Mouse (Mus musculus) cerebellum, adult 2 months (tissue): ENCODE measurements around the gene Hcrtr2. TPM values are rescaled to one million over a fixed set of nuclear protein-coding genes. Genes with fewer than 3 reads are reported as not detected.

ENCODE experiments used
- DNase-seq, 2 experiments: peaks; one replicate each; pipeline ENCODE4 v3.0.0; 2021
- H3K27ac ChIP-seq: fragments of 200-500 bp; 2 replicates; pipeline ENCODE4 v1.5.1; 2012; ENCODE audit warnings: low read length, control low read depth, inconsistent platforms; ENCODE audit not compliant: insufficient read depth
- H3K27me3 ChIP-seq: fragments of 200-500 bp; 2 replicates; pipeline ENCODE4 v1.6.1; 2012; ENCODE audit warnings: inconsistent platforms, mild to moderate bottlenecking, low read length, moderate library complexity; ENCODE audit not compliant: control insufficient read depth, insufficient read depth
- H3K4me1 ChIP-seq: fragments of 200-500 bp; 2 replicates; pipeline ENCODE4 v1.6.1; 2011; ENCODE audit warnings: low read length; ENCODE audit not compliant: control insufficient read depth, insufficient read depth
- H3K4me3 ChIP-seq: fragments of 200-500 bp; replicated peaks from 2 replicates; pipeline ENCODE3; 2011; ENCODE audit warnings: mild to moderate bottlenecking, low read depth, low read length, control low read depth; ENCODE audit not compliant: insufficient read depth
- CTCF ChIP-seq: fragments of 200-500 bp; IDR thresholded peaks from 2 replicates; pipeline ENCODE4 v1.5.1; 2011; ENCODE audit warnings: low read depth, mild to moderate bottlenecking, control low read depth, low read length, moderate library complexity, borderline replicate concordance; ENCODE audit not compliant: insufficient read depth
- POLR2A ChIP-seq: fragments of 200-500 bp; IDR thresholded peaks from 2 replicates; pipeline ENCODE4 v1.6.1; 2011; ENCODE audit warnings: low read length, control low read depth, borderline replicate concordance; ENCODE audit not compliant: insufficient read depth
- WGBS: fragments of 180-500 bp; shearing (Covaris S2); methylation state at CpG from one replicate; pipeline ENCODE4 v1.1.7; 2018; 5-methylcytosine and 5-hydroxymethylcytosine counted together
- polyA plus RNA-seq: library from polyadenylated mRNA; depleted of rRNA; stranded (reverse); fragments of >200 nt; gene quantifications from 2 replicates; pipeline ENCODE4 v1.2.3, GENCODE M21; 2012

The Hcrtr2 gene
- polyA plus RNA-seq, 1 experiment, result 2.5 TPM

GRCm38 (mm10) chr9:76257731-76258130 lies 65.9 kb downstream of the Hcrtr2 start:
- 85% methylated on average over 5 of the region's 5 CpGs for WGBS
- Histone ChIP-seq H3K27me3 (no peaks in the 10 kb centered on the region), H3K27ac (no peak overlapping the region), H3K4me3 (no peak overlapping the region), H3K4me1 (no peaks in the 10 kb centered on the region)
- DNase-seq, result no peak
- no peak for TF ChIP-seq CTCF
- no peak for TF ChIP-seq POLR2A

- Histone ChIP-seq H3K27ac (no peak overlapping the region), H3K4me3 (no peak overlapping the region), H3K4me1 (no peaks in the 10 kb centered on the region), H3K27me3 (no peaks in the 10 kb centered on the region)
- TF ChIP-seq CTCF, result no peak
- TF ChIP-seq POLR2A, result no peak
- DNase-seq, result no peak
- WGBS, result 77% methylated on average over 7 of the region's 7 CpGs
Measured at GRCm38 (mm10) chr9:76252544-76252943, 71.1 kb downstream of the Hcrtr2 start.

- no peak for DNase-seq
- no peak overlapping the region for H3K27ac ChIP-seq
- 95% methylated on average over 4 of the region's 4 CpGs for WGBS
- H3K4me1 ChIP-seq, result no peaks in the 10 kb centered on the region
- H3K4me3 ChIP-seq, result no peak overlapping the region
- TF ChIP-seq CTCF, result no peak
- TF ChIP-seq POLR2A, result no peak
- no peaks in the 10 kb centered on the region for H3K27me3 ChIP-seq
Measured at GRCm38 (mm10) chr9:76252109-76252508, 71.5 kb downstream of the Hcrtr2 start.

- DNase-seq, result no peak
- no peak overlapping the region for H3K27ac ChIP-seq
- no peaks in the 10 kb centered on the region for H3K27me3 ChIP-seq
- H3K4me1 ChIP-seq, result no peaks in the 10 kb centered on the region
- H3K4me3 ChIP-seq, result no peak overlapping the region
- TF ChIP-seq CTCF (no peak), POLR2A (no peak)
- WGBS, result 64% methylated on average over 1 of the region's 1 CpGs
Measured at GRCm38 (mm10) chr9:76242322-76242721, 81.3 kb downstream of the Hcrtr2 start.

- Histone ChIP-seq H3K27ac (no peak overlapping the region), H3K4me3 (no peak overlapping the region), H3K4me1 (no peaks in the 10 kb centered on the region), H3K27me3 (no peaks in the 10 kb centered on the region)
- 89% methylated on average over 5 of the region's 5 CpGs for WGBS
- no peak for DNase-seq
- no peak for TF ChIP-seq CTCF
Measured at GRCm38 (mm10) chr9:76237946-76238345, 85.7 kb downstream of the Hcrtr2 start.

GRCm38 (mm10) chr9:76237243-76237642 lies 86.4 kb downstream of the Hcrtr2 start:
- no peak for DNase-seq
- Histone ChIP-seq H3K27me3 (no peaks in the 10 kb centered on the region), H3K4me3 (no peak overlapping the region), H3K4me1 (no peaks in the 10 kb centered on the region), H3K27ac (no peak overlapping the region)
- no peak for TF ChIP-seq POLR2A
- no peak for TF ChIP-seq CTCF
- 74% methylated on average over 12 of the region's 12 CpGs for WGBS

GRCm38 (mm10) chr9:76236626-76237025 lies 87.0 kb downstream of the Hcrtr2 start:
- H3K27me3 ChIP-seq, result no peaks in the 10 kb centered on the region
- no peak overlapping the region for H3K4me3 ChIP-seq
- no peak overlapping the region for H3K27ac ChIP-seq
- 1% methylated on average over 7 of the region's 7 CpGs for WGBS
- TF ChIP-seq POLR2A (no peak), CTCF (peak; percentile 70; the same call in 1 of the 2 replicates)
- DNase-seq, result peak; percentile 47 to 57
- H3K4me1 ChIP-seq, result no peaks in the 10 kb centered on the region

- DNase-seq, result peak in 1 of 2 experiments; percentile 9
- WGBS, result 4% methylated on average over 14 of the region's 14 CpGs
- TF ChIP-seq CTCF (no peak), POLR2A (no peak)
Measured at GRCm38 (mm10) chr9:76235945-76236503, 87.6 kb downstream of the Hcrtr2 start.

GRCm38 (mm10) chr9:76234899-76235298 lies 88.8 kb downstream of the Hcrtr2 start:
- H3K4me3 ChIP-seq, result no peak overlapping the region
- no peak overlapping the region for H3K27ac ChIP-seq
- no peaks in the 10 kb centered on the region for H3K27me3 ChIP-seq
- 75% methylated on average over 7 of the region's 7 CpGs for WGBS
- H3K4me1 ChIP-seq, result no peaks in the 10 kb centered on the region
- TF ChIP-seq POLR2A (no peak), CTCF (no peak)
- no peak for DNase-seq

More at GRCm38 (mm10) chr9:76235945-76236503, 87.6 kb downstream of the Hcrtr2 start:
- no peaks in the 10 kb centered on the region for H3K27me3 ChIP-seq
- no peaks in the 10 kb centered on the region for H3K4me1 ChIP-seq
- H3K27ac ChIP-seq, result no peak overlapping the region
- no peak overlapping the region for H3K4me3 ChIP-seq
